ENCODE assay signal across 12 mouse cellular contexts in genomic region chr2:93282636-93283035, GRCm38 (mm10). TPM values are rescaled to one million over a fixed set of nuclear protein-coding genes. Genes with fewer than 3 reads are reported as not detected.
DNase-seq lines count a peak whose midpoint lies in the region; ATAC-seq and TF ChIP-seq lines count a peak whose summit lies in the region.
"Had no signal": no experiment of that assay in that cellular context is flagged by ENCODE, and none has a peak within 500 bp of the region (broad histone marks: within the 10 kb centered on the region; RNA-seq: fewer than 3 reads in every experiment).

No protein-coding gene starts in this region.

- no peaks in the 10 kb centered on the region for H3K27me3 ChIP-seq in heart, embryonic 13.5 days (replicated peaks)
- H3K27me3 ChIP-seq in neural tube, embryonic 11.5 days (ENCODE audit: control insufficient read depth, insufficient read depth, low read length): no peaks in the 10 kb centered on the region
- H3K27me3 ChIP-seq: Patski had no signal

- H3K4me1 ChIP-seq in heart, embryonic 13.5 days: peaks cover 92% of the 10 kb centered on the region
- H3K4me1 ChIP-seq in neural tube, embryonic 11.5 days (ENCODE audit: control insufficient read depth, insufficient read depth, low read length): peaks cover 87% of the 10 kb centered on the region

- TF ChIP-seq CTCF in layer of hippocampus, adult 2 months (conservative IDR thresholded peaks at IDR 0.05): no peak

- 64% methylated on average over 4 of the region's 4 CpGs for WGBS in heart, embryonic 13.5 days
- 95% methylated on average over 4 of the region's 4 CpGs for WGBS in neural tube, embryonic 11.5 days

- no peak overlapping the region for H3K4me2 ChIP-seq in heart, embryonic 13.5 days
- H3K4me2 ChIP-seq in neural tube, embryonic 11.5 days (ENCODE audit: low read depth): no peak overlapping the region

- H3K27ac ChIP-seq in heart, embryonic 13.5 days (replicated peaks): peak overlapping the region; percentile 16; the same call in 1 of the 2 replicates
- peak overlapping the region; percentile 73 for H3K27ac ChIP-seq in neural tube, embryonic 11.5 days (ENCODE audit: low read depth, low read length)
- no peak overlapping the region for H3K27ac ChIP-seq in layer of hippocampus, adult 2 months

- no peaks in the 10 kb centered on the region for H3K9me3 ChIP-seq in heart, embryonic 13.5 days
- H3K9me3 ChIP-seq in neural tube, embryonic 11.5 days (ENCODE audit: control insufficient read depth, low read length): no peaks in the 10 kb centered on the region

- no peak overlapping the region for H3K4me3 ChIP-seq in heart, embryonic 13.5 days
- H3K4me3 ChIP-seq in neural tube, embryonic 11.5 days (ENCODE audit: low read depth, low read length): no peak overlapping the region
- no peak overlapping the region for H3K4me3 ChIP-seq in layer of hippocampus, adult 2 months

- peak overlapping the region; percentile 5; the same call in 1 of the 2 replicates for H3K9ac ChIP-seq in heart, embryonic 13.5 days
- H3K9ac ChIP-seq in neural tube, embryonic 11.5 days (ENCODE audit: low read length): no peak overlapping the region

- H3K36me3 ChIP-seq in heart, embryonic 13.5 days: no peaks in the 10 kb centered on the region
- H3K36me3 ChIP-seq in neural tube, embryonic 11.5 days (ENCODE audit: control insufficient read depth, insufficient read depth, low read length): no peaks in the 10 kb centered on the region

- ATAC-seq in heart, embryonic 13.5 days (ENCODE audit: extremely low read depth, insufficient number of reproducible peaks, low FRiP score, low TSS enrichment): no peak
- ATAC-seq in neural tube, embryonic 11.5 days (ENCODE audit: insufficient read depth, low FRiP score, low TSS enrichment): no peak
- ATAC-seq: Patski had no signal

- no peak for DNase-seq in heart, adult 18-20 months
- DNase-seq in neural tube, embryonic 11.5 days (ENCODE audit: low spot score): no peak
- no peak for DNase-seq in neural tube, embryonic 10.5 days (ENCODE audit: extremely low spot score, low spot score)
- peak; percentile 57 to 63 for DNase-seq in kidney, postnatal 36 days
- DNase-seq in layer of hippocampus, adult 2 months (ENCODE audit: low spot score in 2 of 2): no peak
- no peak for DNase-seq in gastrocnemius, adult 18-20 months (ENCODE audit: low spot score)
- no peak for DNase-seq in thymus, postnatal 25 days
- DNase-seq: adrenal gland, postnatal 14 days; cerebellum, adult 11-12 months; gastrocnemius, postnatal 10 days had no signal

RNA-seq across cellular contexts. Expression of gene Tspan18, which starts 51.7 kb away (rescaled TPM):
- polyA plus RNA-seq in heart, embryonic 13.5 days (2015; fragmentation: Nextera tagmentation; extraction: Ambion mirVana): 41.7 and 43.2 TPM in 2 replicates
- total RNA-seq in heart, adult 18-20 months (2021): 10 to 100 TPM; 11.7 to 13.3 TPM
- polyA plus RNA-seq in neural tube, embryonic 11.5 days (2014; fragmentation: Nextera tagmentation; extraction: Ambion mirVana): 71.9 and 72.3 TPM in 2 replicates
- total RNA-seq in layer of hippocampus, adult 2 months (2021): 10 to 100 TPM; 39.1 to 40.2 TPM
- total RNA-seq in gastrocnemius, adult 18-20 months (2021): 1 to 10 TPM; 1.1 to 1.6 TPM

Comparison
In these comparisons a context has a peak if more than half of its experiments do, and no peak if none do; other contexts are left out.
1. DNase-seq: peak in kidney, postnatal 36 days (2 of 2); none in heart, adult 18-20 months (0 of 2), neural tube, embryonic 11.5 days (single experiment), neural tube, embryonic 10.5 days (single experiment), layer of hippocampus, adult 2 months (0 of 2), gastrocnemius, adult 18-20 months (single experiment) and thymus, postnatal 25 days (single experiment).
2. RNA of gene Tspan18, which starts 51.7 kb away (total RNA-seq): 39.1 to 40.2 TPM in layer of hippocampus, adult 2 months and 11.7 to 13.3 TPM in heart, adult 18-20 months; 1.1 to 1.6 TPM in gastrocnemius, adult 18-20 months; every median in the first group is over 4 times any median in the second.